Mouse (Mus musculus): ENCODE measurements around the gene Dnajc30.

- no peak for TF ChIP-seq CTCF (conservative IDR thresholded peaks at IDR 0.05; ENCODE audit: low read length)
- TF ChIP-seq NANOG (IDR thresholded peaks at IDR 0.05; ENCODE audit: borderline replicate concordance, low read length), result no peak
- TF ChIP-seq POU5F1 (IDR thresholded peaks at IDR 0.05; ENCODE audit: borderline replicate concordance, low read length), result no peak
These were observed 13.8 kb downstream of the Dnajc30 start, which contains the start of gene Vps37d for GRCm38 (mm10) chr5:135077564-135078481.

All from E14TG2a.4 (cell line).